Mouse (Mus musculus) bone marrow, adult 2 months (tissue): Measurements from ENCODE around the gene Ntsr1.

Source experiments
- CTCF ChIP-seq: fragments of 200-500 bp; IDR thresholded peaks from 2 replicates; pipeline ENCODE4 v1.5.1; 2011; ENCODE audit warnings: low read length, control low read depth; ENCODE audit not compliant: control insufficient read depth, insufficient read depth
- POLR2A ChIP-seq: fragments of 200-500 bp; IDR thresholded peaks from 2 replicates; pipeline ENCODE4 v1.6.1; 2011; ENCODE audit warnings: low read depth, mild to moderate bottlenecking, control low read depth, low read length, borderline replicate concordance; ENCODE audit not compliant: control insufficient read depth

GRCm38 (mm10) chr2:180499741-180500140, at the start of gene Ntsr1:
- TF ChIP-seq CTCF: no peak
- no peak for TF ChIP-seq POLR2A
